Mouse (Mus musculus): ENCODE data around the gene Map3k5.

GRCm38 (mm10) chr10:20123401-20123800 lies 189.1 kb downstream of the Map3k5 start:
- TF ChIP-seq CTCF (IDR thresholded peaks at IDR 0.05; ENCODE audit: borderline replicate concordance, extremely low read depth, insufficient read depth, insufficient read length) (no peak), POLR2A (IDR thresholded peaks at IDR 0.05; ENCODE audit: borderline replicate concordance, extremely low read depth, insufficient read depth, insufficient read length, poor library complexity, severe bottlenecking) (no peak)
